Mouse (Mus musculus) limb, embryonic 12.5 days (tissue): ENCODE measurements around the gene C2. TPM values are rescaled to one million over a fixed set of nuclear protein-coding genes. Genes with fewer than 3 reads are reported as not detected.
A peak's percentile ranks its signal among the peaks of the same experiment; 100 is the strongest.

Experiments used
- ATAC-seq: fragments of 200-750 bp; cut with Nextera tagmentation; 2 replicates; pipeline ENCODE4 v1.8.0; 2017; ENCODE audit warnings: low read depth, moderate TSS enrichment; ENCODE audit not compliant: insufficient number of reproducible peaks, insufficient read depth, low FRiP score, low TSS enrichment
- H3K27ac ChIP-seq: fragments of 300-500 bp; sonication (generic); 2 replicates; pipeline ENCODE4 v1.5.1; 2016; ENCODE audit warnings: mild to moderate bottlenecking, moderate library complexity
- H3K27me3 ChIP-seq: fragments of 300-500 bp; sonication (generic); 2 replicates; pipeline ENCODE4 v1.6.1; 2016; ENCODE audit warnings: mild to moderate bottlenecking, moderate library complexity
- H3K36me3 ChIP-seq: fragments of 300-500 bp; sonication (generic); 2 replicates; pipeline ENCODE4 v1.6.1; 2016; ENCODE audit warnings: mild to moderate bottlenecking, moderate library complexity
- H3K4me1 ChIP-seq: fragments of 300-500 bp; sonication (generic); replicated peaks from 2 replicates; pipeline ENCODE4 v1.6.1; 2016
- H3K4me2 ChIP-seq: fragments of 300-500 bp; sonication (generic); 2 replicates; pipeline ENCODE4 v1.6.1; 2016; ENCODE audit warnings: mild to moderate bottlenecking, moderate library complexity
- H3K4me3 ChIP-seq: fragments of 300-500 bp; sonication (generic); replicated peaks from 2 replicates; pipeline ENCODE4 v1.5.1; 2016; ENCODE audit warnings: mild to moderate bottlenecking
- H3K9ac ChIP-seq: fragments of 300-500 bp; sonication (generic); replicated peaks from 2 replicates; pipeline ENCODE4 v1.6.1; 2016; ENCODE audit warnings: mild to moderate bottlenecking, moderate library complexity
- H3K9me3 ChIP-seq: fragments of 300-500 bp; sonication (generic); 2 replicates; pipeline ENCODE4 v1.6.1; 2016; ENCODE audit warnings: mild to moderate bottlenecking, moderate library complexity
- WGBS: fragments of 180-500 bp; shearing (Covaris S2); methylation state at CpG from one replicate; pipeline ENCODE4 v1.1.7; 2016; 5-methylcytosine and 5-hydroxymethylcytosine counted together
- polyA plus RNA-seq: library from polyadenylated mRNA; unstranded; fragments of >200 nt; fragmentation: Nextera tagmentation; extraction: Ambion mirVana; gene quantifications from 2 replicates; pipeline ENCODE4 v1.2.1, GENCODE M21; 2016

Gene C2
- polyA plus RNA-seq, 1 experiment from 2014 or later = 1.1 TPM

DNA sequence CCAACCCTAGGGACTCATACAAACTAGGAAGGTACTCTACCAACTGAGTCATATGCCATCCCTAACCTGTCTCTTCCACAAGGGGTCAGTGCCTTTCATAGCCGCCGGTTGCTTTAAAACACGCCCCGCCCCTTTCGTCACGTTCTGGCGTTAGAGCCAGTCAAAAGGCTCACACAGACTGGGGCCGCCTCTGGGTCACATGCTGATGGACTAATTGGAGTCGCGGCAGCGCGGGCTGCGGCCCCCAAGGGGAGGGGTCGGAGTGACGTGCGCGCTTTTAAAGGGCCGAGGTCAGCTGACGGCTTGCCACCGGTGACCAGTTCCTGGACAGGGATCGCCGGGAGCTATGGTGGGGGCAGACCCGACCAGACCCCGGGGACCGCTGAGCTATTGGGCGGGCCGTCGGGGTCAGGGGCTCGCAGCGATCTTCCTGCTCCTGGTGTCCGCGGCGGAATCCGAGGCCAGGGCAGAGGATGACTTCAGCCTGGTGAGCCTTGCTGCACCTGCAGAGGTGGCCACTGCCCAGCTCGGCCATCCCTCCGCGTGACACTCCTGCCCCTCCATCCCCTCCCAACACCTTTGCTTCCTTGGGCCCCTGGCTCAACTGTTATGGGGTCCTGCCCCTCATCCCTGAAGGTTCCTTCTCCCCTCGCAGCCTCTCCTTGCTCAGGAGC is 33.1 kb upstream of the C2 start, which contains the start of gene Neu1:
TSS of gene Neu1 (plus strand) at position 193 of the 674 bp plus-strand sequence.
- peak within 1 kb of the TSS; percentile 56; the same call in 1 of the 2 replicates for H3K27ac ChIP-seq
- peak within 1 kb of the TSS; percentile 98 for H3K4me2 ChIP-seq
- peak; percentile 94 for ATAC-seq
- H3K9ac ChIP-seq = peak within 1 kb of the TSS; percentile 75
- H3K4me3 ChIP-seq = peak within 1 kb of the TSS; percentile 71
- WGBS = under 1% methylated on average over 38 of the region's 38 CpGs
- H3K27me3 ChIP-seq = no peaks in the 10 kb centered on the region
- peaks cover 22% of the 10 kb centered on the region for H3K36me3 ChIP-seq
- H3K4me1 ChIP-seq = peaks cover 8% of the 10 kb centered on the region
- no peaks in the 10 kb centered on the region for H3K9me3 ChIP-seq

DNA sequence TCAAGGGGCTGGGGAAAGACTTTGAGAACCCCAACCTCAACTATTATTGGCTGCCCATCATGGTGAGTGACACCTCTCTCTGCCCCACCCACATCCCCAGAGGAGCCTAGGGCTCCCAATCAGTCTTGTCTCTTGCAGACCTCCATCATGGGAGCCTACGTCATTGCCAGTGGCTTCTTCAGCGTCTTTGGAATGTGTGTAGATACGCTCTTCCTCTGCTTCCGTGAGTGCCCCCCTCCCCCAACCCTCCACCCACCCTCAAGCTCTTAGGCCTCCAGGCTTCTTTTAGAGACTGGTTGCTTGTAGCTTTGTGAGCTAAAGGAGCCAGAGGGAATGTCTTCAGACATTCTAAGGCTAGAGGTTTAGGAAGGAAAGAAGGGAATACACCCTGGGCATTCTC is 30.8 kb upstream of the C2 start:
- Histone ChIP-seq H3K9ac (no peak overlapping the region), H3K27ac (no peak overlapping the region), H3K4me3 (no peak overlapping the region), H3K9me3 (no peaks in the 10 kb centered on the region), H3K27me3 (no peaks in the 10 kb centered on the region), H3K36me3 (peaks cover 4% of the 10 kb centered on the region; the same call in 1 of the 2 replicates), H3K4me1 (peaks cover 8% of the 10 kb centered on the region), H3K4me2 (no peak overlapping the region)
- no peak for ATAC-seq
- 68% methylated on average over 4 of the region's 4 CpGs for WGBS

DNA sequence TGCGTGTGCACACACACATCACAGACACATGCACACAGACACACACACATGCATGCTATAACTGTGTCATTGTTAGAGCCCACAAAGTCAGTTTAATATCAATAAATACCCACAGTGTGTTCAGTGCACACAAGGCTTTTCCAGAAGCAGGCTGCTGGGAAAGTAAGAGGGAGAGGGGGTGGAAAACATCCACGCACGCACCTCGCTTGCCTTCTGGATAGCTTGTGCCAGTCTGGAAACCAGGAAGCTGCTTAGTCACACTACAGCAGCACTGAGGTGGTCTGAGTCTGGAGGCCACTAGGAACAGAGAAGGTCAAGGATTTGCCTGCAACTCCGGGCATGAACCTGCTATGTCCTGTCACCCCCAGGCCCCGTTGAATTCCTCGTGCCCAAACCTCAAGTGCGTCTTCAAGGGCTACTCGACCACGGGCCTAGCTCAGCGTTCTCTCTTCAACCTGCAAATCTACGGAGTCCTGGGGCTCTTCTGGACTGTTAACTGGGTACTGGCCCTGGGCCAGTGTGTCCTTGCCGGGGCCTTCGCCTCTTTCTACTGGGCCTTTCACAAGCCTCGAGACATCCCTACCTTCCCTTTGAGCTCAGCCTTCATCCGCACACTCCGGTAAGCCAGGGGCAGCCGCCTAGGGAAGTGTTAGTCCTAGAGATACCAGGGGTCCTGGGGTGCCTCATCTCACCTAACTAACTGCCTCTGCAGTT is 29.4 kb upstream of the C2 start:
- peaks cover 8% of the 10 kb centered on the region for H3K4me1 ChIP-seq
- WGBS = 88% methylated on average over 18 of the region's 18 CpGs
- H3K9ac ChIP-seq = no peak overlapping the region
- no peaks in the 10 kb centered on the region for H3K9me3 ChIP-seq
- ATAC-seq = no peak
- no peak overlapping the region for H3K27ac ChIP-seq
- no peak overlapping the region for H3K4me2 ChIP-seq
- H3K36me3 ChIP-seq = no peaks in the 10 kb centered on the region
- no peaks in the 10 kb centered on the region for H3K27me3 ChIP-seq
- H3K4me3 ChIP-seq = no peak overlapping the region

DNA sequence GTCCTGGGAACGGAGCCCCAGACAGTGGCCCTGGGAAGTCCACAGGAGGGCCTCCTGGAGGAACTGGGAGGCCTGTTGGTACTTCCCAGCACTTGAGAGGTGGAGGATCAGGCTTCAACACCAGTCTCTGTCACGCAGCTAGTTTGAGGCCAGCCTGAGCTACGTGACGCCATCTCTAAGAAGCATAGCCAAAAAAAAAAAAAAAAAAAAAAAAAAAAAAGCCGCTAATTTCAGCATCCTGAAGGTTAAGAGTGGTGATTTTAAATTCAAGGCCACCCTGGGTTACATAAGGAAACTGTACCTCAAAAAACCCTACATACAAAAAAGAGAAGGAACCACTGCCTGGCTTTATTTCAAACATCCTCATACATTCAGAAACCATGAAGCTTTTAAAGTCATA is 26.2 kb upstream of the C2 start:
- Histone ChIP-seq H3K4me1 (no peaks in the 10 kb centered on the region), H3K4me2 (no peak overlapping the region), H3K27me3 (no peaks in the 10 kb centered on the region), H3K9me3 (no peaks in the 10 kb centered on the region), H3K4me3 (no peak overlapping the region), H3K9ac (no peak overlapping the region), H3K27ac (no peak overlapping the region), H3K36me3 (no peaks in the 10 kb centered on the region)
- ATAC-seq = no peak
- 74% methylated on average over 5 of the region's 5 CpGs for WGBS

DNA sequence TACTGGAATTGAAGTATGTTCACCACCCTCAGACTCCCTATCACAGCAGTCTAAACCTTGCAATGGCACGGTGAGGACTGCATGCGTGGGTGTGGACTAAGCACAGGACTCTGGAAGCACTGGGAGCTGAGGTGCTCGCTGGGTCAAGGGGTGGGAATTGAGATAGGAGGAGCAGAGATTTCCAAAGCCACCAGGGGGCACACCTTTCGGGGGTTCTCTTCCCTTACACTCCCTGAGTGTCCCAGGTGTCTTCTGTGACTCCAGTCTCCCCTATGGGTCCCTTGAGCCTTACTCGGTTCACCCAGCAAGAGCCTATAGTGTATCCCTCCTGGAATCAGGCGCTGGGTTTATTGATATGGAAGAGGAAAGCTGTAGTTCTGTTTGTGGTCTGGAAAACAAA is 24.9 kb upstream of the C2 start:
- Histone ChIP-seq H3K27ac (no peak overlapping the region), H3K9me3 (no peaks in the 10 kb centered on the region), H3K4me3 (no peak overlapping the region), H3K4me1 (no peaks in the 10 kb centered on the region), H3K27me3 (no peaks in the 10 kb centered on the region), H3K4me2 (no peak overlapping the region), H3K36me3 (no peaks in the 10 kb centered on the region), H3K9ac (no peak overlapping the region)
- ATAC-seq = no peak
- WGBS = 55% methylated on average over 6 of the region's 6 CpGs

DNA sequence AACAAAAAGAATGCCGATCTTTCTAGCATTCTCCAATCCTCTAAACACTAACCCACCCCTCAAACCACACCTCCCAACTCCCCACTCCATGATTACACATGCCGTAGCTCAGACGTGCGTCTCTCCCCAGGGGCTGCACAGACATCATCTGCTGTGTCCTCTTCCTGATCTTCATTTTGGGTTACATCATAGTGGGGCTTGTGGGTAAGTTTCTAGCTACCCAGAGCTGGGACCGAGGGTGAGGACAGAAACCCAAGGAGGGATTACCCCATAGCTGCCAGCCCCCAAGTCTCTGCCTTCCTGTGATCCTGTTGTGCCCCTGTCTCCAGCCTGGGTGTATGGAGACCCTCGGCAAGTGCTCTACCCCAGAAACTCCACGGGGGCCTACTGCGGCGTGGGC is 19.1 kb upstream of the C2 start:
- Histone ChIP-seq H3K4me2 (no peak overlapping the region), H3K9me3 (no peaks in the 10 kb centered on the region), H3K27ac (no peak overlapping the region), H3K27me3 (no peaks in the 10 kb centered on the region), H3K4me1 (peaks cover 9% of the 10 kb centered on the region; the same call in 1 of the 2 replicates), H3K9ac (no peak overlapping the region), H3K36me3 (peaks cover 19% of the 10 kb centered on the region), H3K4me3 (no peak overlapping the region)
- ATAC-seq = no peak
- WGBS = 80% methylated on average over 9 of the region's 9 CpGs

DNA sequence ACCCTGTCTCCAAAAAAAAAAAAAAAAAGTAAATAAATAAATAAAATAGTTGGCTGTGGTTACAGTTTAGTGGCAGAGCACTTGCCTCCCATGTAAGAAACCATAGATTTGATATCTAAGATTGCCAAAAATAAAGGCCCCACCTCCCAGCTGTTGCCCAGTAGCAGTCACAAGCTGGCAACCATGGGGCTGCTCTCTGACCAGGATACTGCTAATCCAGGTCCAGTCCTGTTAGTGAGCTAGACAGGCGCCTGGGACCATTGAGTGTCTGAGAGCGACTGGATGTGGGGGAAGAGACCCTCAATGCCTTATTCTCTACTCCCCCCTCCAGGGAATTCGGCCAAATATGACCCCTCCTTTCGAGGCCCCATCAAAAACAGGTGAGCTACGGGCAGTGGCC is 18.3 kb upstream of the C2 start:
- H3K36me3 ChIP-seq = peaks cover 28% of the 10 kb centered on the region
- peaks cover 9% of the 10 kb centered on the region; the same call in 1 of the 2 replicates for H3K4me1 ChIP-seq
- no peak for ATAC-seq
- no peak overlapping the region for H3K9ac ChIP-seq
- no peak overlapping the region for H3K4me2 ChIP-seq
- H3K4me3 ChIP-seq = no peak overlapping the region
- no peak overlapping the region for H3K27ac ChIP-seq
- no peaks in the 10 kb centered on the region for H3K27me3 ChIP-seq
- 82% methylated on average over 5 of the region's 5 CpGs for WGBS
- H3K9me3 ChIP-seq = no peaks in the 10 kb centered on the region

DNA sequence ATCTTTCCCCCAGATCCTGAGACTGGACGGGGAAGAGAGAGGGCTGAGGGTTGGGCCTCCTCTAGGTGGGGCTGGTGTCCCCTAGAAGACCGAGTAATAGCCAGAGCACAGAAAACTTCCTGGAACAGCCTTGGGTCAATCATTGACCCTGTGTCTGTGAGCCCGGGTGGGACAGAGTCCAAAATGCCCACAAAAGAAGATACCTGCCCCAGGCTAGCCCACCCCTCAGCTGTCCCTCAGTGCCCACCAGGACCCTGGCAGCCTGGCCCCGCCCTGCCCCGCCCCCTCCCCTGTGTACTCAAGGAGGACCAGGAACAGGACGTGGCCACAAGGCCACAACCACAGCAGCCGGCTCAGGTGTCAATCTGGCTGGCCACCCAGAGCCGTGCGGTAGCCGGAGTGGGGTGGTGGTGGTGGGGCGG is 17.4 kb upstream of the C2 start:
- no peaks in the 10 kb centered on the region for H3K9me3 ChIP-seq
- peaks cover 9% of the 10 kb centered on the region; the same call in 1 of the 2 replicates for H3K4me1 ChIP-seq
- ATAC-seq = 0 out of 2 replicates have a peak, but pooled peaks have one; percentile 11
- peaks cover 37% of the 10 kb centered on the region for H3K36me3 ChIP-seq
- H3K9ac ChIP-seq = no peak overlapping the region; the same call in 1 of the 2 replicates
- no peak overlapping the region for H3K4me3 ChIP-seq
- WGBS = 14% methylated on average over 11 of the region's 11 CpGs
- H3K27ac ChIP-seq = peak overlapping the region; percentile 45; the same call in 1 of the 2 replicates
- H3K4me2 ChIP-seq = 0 out of 2 replicates have a peak overlapping the region, but pooled peaks have one; percentile 17
- H3K27me3 ChIP-seq = no peaks in the 10 kb centered on the region

DNA sequence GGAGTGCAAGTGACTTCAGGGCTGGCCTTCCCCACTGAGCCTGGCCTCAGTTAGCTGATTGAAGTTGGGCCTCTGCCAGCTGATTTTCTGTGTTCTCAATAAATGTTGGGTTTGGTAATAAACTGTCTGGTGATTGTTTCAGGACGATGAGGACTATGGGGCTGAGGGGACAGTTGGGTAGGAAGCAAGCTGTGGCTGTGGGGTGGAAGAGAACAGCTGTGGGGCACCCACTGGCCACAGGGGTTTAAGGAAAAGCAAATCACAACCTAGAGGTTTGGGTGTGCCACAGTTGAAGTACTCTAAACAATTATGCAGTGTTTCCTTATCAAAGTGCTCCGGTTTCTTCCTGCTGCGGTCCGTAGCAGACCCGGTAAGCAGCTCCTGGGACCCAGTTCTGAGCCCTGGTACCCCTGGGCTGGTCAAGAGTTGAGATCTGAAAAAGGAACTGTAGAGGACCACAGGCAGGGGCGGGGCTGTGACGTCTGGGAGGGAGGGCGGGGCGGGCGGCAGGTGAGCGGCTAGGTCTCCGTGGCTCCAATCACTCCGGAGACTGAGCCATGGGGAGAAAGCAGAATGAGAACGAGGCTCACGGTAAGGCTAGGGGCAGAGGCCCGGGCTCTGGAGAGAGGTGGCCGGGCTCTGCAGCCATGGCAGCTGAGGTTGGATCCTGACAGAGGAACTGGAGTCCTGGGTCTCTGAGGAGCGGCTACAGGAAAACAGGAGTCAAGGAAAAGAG is 16.0 kb upstream of the C2 start, which contains the start of gene Slc44a4:
TSS of gene Slc44a4 (plus strand) at position 537 of the 736 bp plus-strand sequence.
- no peaks in the 10 kb centered on the region for H3K27me3 ChIP-seq
- no peak within 1 kb of the TSS for H3K4me3 ChIP-seq
- peak within 1 kb of the TSS; percentile 27; the same call in 1 of the 2 replicates for H3K9ac ChIP-seq
- 37% methylated on average over 18 of the region's 18 CpGs for WGBS
- no peak within 1 kb of the TSS; the same call in 1 of the 2 replicates for H3K27ac ChIP-seq
- peaks cover 50% of the 10 kb centered on the region for H3K36me3 ChIP-seq
- ATAC-seq = no peak
- 0 out of 2 replicates have a peak within 1 kb of the TSS, but pooled peaks have one; percentile 17 for H3K4me2 ChIP-seq
- H3K9me3 ChIP-seq = no peaks in the 10 kb centered on the region
- H3K4me1 ChIP-seq = peaks cover 9% of the 10 kb centered on the region; the same call in 1 of the 2 replicates

DNA sequence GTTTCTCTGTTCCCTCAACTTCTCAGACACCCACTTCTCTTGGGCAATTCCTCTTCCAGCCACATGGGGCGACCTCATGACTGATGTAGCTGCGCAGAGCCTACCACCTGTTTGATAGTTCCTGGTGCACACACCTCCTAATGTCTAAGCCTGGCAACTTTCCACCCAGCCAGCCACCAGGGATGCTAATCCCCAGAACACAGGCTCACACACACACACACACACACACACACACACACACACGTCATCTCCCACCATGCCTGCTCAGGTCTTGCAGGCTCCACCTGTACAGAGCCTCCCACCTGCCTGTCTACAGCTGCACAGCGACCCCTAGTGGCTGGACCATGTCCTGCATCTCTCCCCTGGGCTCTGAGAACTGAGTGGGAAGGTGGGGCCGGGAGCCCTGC is 13.9 kb upstream of the C2 start:
- ATAC-seq = peak; percentile 31; the same call in 1 of the 2 replicates
- Histone ChIP-seq H3K36me3 (peaks cover 71% of the 10 kb centered on the region), H3K27me3 (no peaks in the 10 kb centered on the region), H3K27ac (no peak overlapping the region), H3K9me3 (no peaks in the 10 kb centered on the region), H3K9ac (no peak overlapping the region), H3K4me3 (no peak overlapping the region), H3K4me1 (peaks cover 9% of the 10 kb centered on the region; the same call in 1 of the 2 replicates), H3K4me2 (no peak overlapping the region)
- 49% methylated on average over 5 of the region's 5 CpGs for WGBS

DNA sequence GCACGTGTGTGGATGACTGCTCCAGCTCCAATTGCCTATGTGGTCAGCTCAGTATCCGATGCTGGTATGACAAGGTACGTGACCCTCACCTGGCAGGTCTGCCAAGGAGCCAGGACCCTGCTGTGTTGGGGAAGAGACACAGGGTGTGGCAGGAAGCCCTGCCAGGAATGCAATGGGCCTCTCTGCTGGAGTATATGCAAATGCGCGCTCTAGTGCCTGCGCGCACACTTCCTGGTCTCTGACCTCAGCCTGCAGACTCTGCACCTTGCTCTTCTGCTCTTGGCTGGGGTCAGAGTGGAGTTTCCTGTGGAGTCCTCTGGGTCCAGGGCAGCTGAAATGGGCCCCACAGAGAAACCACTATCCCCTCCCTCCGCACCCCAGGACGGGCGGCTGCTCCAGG is 12.9 kb upstream of the C2 start:
- Histone ChIP-seq H3K36me3 (peaks cover 81% of the 10 kb centered on the region), H3K4me3 (no peak overlapping the region), H3K4me2 (no peak overlapping the region), H3K27ac (no peak overlapping the region), H3K4me1 (peaks cover 9% of the 10 kb centered on the region; the same call in 1 of the 2 replicates), H3K9me3 (no peaks in the 10 kb centered on the region), H3K9ac (no peak overlapping the region), H3K27me3 (no peaks in the 10 kb centered on the region)
- WGBS = 86% methylated on average over 10 of the region's 10 CpGs
- no peak for ATAC-seq
